Mouse (Mus musculus) G1E-ER4 (cell line): ENCODE results near the gene Rinl. TPM values are rescaled to one million over a fixed set of nuclear protein-coding genes. Genes with fewer than 3 reads are reported as not detected.

Source experiments
- GATA1 ChIP-seq: IDR thresholded peaks from one replicate; pipeline ENCODE4 v1.8.0; 2012; ENCODE audit warnings: low read length, inconsistent platforms
- polyA plus RNA-seq: library from polyadenylated mRNA; stranded (reverse); fragments of >175 nt; gene quantifications from 2 replicates; pipeline ENCODE4 v1.2.3, GENCODE M21; 2012

Rinl gene
- polyA plus RNA-seq, 1 experiment = 0.52 TPM

DNA sequence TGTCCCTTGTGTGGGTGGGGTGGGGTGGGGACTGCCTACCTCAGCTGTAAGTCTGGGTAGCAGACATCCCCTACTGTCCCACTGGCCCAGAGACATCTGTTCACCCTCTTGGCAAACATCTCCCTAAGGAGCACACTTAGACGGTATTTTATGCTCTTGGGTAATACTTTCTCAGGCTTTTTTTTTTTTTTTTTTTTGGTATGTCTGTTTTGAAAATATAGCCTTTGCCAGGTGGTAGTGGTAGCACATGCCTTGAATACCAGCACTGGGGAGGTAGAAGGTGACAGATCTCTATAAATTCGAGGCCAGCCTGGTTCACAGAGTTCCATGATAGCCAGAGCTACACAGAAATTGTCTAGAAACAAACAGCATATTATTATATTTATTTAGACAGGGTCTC is 35.2 kb downstream of the Rinl start:
- TF ChIP-seq GATA1 = no peak

- no peak for TF ChIP-seq GATA1
Measured at GRCm38 (mm10) chr7:28824941-28825685, 36.3 kb downstream of the Rinl start, which contains the start of gene Ech1. TSS of gene Ech1 (plus strand) at chr7:28825217.

DNA sequence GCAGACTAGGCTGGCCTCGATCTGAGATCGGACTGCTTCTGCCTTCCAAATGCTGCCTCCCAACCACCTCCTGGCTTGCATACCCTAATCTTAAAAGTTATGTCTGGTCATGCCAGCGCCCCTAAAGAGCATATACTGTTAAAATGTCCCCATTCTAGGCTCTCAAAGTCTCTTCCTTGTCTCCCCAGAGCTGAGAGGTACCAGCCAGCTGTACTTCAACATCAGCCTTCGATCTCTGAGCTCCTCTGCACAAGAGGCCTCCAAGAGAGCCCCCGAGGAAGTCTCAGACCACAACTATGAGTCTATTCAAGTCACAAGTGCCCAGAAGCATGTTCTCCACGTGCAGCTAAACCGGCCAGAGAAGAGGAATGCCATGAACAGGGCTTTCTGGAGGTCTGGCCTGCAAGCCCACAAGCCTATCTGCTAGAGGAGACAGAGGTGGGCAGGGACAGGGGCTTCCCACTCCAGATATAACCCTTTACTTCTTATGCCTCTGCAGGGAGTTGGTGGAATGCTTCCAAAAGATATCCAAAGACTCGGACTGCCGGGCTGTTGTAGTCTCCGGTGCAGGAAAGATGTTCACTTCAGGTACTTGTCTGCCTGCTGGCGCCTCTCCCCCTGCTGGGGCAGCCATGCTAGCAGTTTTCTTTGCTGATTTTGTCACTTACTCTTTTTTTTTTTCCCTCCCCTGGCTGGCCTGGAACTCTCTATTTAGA is 37.1 kb downstream of the Rinl start:
- no peak for TF ChIP-seq GATA1

DNA sequence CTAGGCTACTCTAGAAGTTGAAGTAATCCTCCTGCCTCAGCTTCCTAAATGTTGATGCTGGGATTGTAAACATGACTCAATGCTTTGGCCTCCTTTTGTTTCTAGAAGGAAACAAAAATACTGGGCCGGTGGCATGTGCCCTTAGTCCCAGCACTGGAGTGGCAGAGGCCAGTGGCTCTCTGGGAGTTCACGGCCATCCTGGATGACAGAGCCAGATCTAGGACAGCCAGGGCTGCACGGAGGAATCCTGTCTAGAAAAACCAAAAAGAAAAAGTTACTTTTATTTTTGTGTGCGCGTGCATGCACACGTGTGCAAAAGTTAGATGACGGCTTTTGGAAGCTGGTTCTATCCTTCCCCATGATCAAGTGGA is 37.6 kb downstream of the Rinl start:
- TF ChIP-seq GATA1 = no peak

GRCm38 (mm10) chr7:28827338-28827737 is 38.6 kb downstream of the Rinl start:
- TF ChIP-seq GATA1 = no peak

DNA sequence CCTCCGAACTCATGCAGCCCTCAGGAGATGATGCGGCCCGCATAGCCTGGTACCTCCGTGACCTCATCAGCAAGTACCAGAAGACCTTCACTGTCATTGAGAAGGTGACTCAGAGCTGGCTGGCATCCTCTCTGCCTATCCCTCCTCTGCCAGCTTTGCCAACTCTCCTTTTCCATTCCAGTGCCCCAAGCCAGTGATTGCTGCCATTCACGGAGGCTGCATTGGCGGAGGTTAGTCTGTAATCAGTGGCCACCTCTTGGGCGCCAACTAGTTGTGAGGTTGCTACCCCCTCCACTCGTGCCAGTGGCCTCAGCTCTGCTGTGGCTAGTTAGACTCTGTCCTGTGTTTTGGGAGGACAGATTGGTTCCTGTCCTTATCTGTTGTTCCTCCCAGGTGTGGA is 41.1 kb downstream of the Rinl start:
- TF ChIP-seq GATA1 = no peak

- TF ChIP-seq GATA1 = no peak
Measured at GRCm38 (mm10) chr7:28830981-28831380, 42.2 kb downstream of the Rinl start.

- no peak for TF ChIP-seq GATA1
Measured at GRCm38 (mm10) chr7:28831411-28832125, 42.8 kb downstream of the Rinl start.

GRCm38 (mm10) chr7:28832137-28832536 is 43.4 kb downstream of the Rinl start:
- TF ChIP-seq GATA1 = no peak

- TF ChIP-seq GATA1 = no peak
Measured at GRCm38 (mm10) chr7:28833723-28834347, 45.1 kb downstream of the Rinl start, which contains the start of gene Lgals4. TSS of gene Lgals4 (plus strand) at chr7:28833854.

DNA sequence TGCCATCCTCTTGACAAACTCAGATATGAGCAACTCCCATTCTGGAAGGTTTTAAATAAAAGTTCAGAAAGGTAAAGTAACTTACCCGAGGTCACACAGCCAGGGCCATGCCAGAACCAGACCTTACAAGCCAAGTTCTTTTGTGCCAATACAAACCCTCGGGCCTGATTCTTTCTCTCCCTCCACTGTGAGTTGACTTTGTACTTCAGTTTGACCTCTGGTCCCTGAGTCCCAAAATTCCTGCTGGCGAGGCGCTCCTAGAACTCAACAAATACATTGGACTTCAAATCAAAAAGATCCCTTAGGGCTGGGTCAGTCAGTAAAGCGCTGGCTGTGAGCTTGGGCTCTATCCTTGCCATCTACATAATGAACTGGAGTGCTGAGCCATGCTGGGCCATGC is 48.2 kb downstream of the Rinl start:
- no peak for TF ChIP-seq GATA1

DNA sequence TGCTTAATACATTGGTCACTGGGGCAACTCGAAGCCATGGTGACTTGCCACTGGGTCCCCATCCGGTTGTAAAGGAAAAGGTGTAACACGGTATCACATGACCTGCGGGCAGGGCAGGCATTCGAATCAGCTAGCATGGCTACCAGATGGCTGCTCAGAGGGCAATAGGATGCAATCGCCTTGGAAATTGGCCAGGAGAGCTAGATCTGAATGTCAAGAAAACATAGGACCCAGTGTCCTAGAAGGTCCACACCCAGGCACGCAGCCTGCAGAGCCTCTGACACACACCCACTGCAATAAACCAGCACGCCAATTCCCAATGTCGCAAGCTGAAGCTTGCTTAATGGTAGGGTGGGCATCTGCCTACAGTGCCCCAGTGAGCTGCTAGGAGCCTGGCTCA is 49.6 kb downstream of the Rinl start:
- TF ChIP-seq GATA1 = no peak

DNA sequence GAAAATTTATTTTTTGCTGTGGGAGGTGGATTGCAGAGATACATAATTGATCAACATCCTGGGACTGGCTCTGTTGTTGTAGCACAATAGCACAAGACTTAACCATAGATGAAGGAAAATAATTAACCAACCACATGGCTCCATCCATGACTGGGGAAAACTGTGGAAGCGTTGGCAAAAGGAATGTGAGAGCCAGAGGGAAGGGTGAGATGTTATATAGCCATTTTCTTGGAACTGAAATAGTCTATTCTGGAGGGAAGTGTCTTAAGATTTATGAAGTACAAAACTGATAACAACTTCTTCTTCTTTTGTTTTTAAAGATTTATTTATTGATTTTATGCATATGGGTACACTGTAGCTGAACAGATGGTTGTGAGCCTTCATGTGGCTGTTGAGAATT is 58.5 kb downstream of the Rinl start:
- no peak for TF ChIP-seq GATA1

Other genes starting within 250 kb of the Rinl start
- not detected in 2 replicates for gene Sycn, start 248.1 kb upstream of the Rinl start, polyA plus RNA-seq
- not detected in 2 replicates for gene Nccrp1, start 241.7 kb upstream of the Rinl start, polyA plus RNA-seq
- gene Samd4b, start 190.8 kb upstream of the Rinl start, polyA plus RNA-seq = 95.5 and 118 TPM in 2 replicates
- gene Pak4, start 190.8 kb upstream of the Rinl start, polyA plus RNA-seq = 108 and 142 TPM in 2 replicates
- gene Acp7, start 157.6 kb upstream of the Rinl start, polyA plus RNA-seq = not detected in 2 replicates
- not detected in 2 replicates for gene Fbxo27, start 96.1 kb upstream of the Rinl start, polyA plus RNA-seq
- not detected in 2 replicates for gene Fbxo17, start 72.2 kb upstream of the Rinl start, polyA plus RNA-seq
- 367 and 514 TPM in 2 replicates for gene Mrps12, start 47.1 kb upstream of the Rinl start, polyA plus RNA-seq
- 72.4 and 89.6 TPM in 2 replicates for gene Sars2, start 47.0 kb upstream of the Rinl start, polyA plus RNA-seq
- gene Ccer2, start 32.8 kb upstream of the Rinl start, polyA plus RNA-seq = 0.10 TPM in 1 of 2 replicates, not detected in the other
- gene Sirt2, start 22.2 kb upstream of the Rinl start, polyA plus RNA-seq = 154 and 161 TPM in 2 replicates
- 200 and 233 TPM in 2 replicates for gene Nfkbib, start 21.5 kb upstream of the Rinl start, polyA plus RNA-seq
- gene Hnrnpl, start 19.6 kb downstream of the Rinl start, polyA plus RNA-seq = 691 and 837 TPM in 2 replicates
- 13.8 and 59.9 TPM in 2 replicates for gene Ech1, start 36.2 kb downstream of the Rinl start, polyA plus RNA-seq
- gene Lgals4, start 44.9 kb downstream of the Rinl start, polyA plus RNA-seq = 0.26 and 0.70 TPM in 2 replicates
- gene Lgals7, start 74.9 kb downstream of the Rinl start, polyA plus RNA-seq = 2.2 and 2.5 TPM in 2 replicates
- gene Capn12, start 92.5 kb downstream of the Rinl start, polyA plus RNA-seq = 0.03 and 0.04 TPM in 2 replicates
- 421 and 451 TPM in 2 replicates for gene Actn4, start 173.4 kb downstream of the Rinl start, polyA plus RNA-seq
- gene Eif3k, start 192.9 kb downstream of the Rinl start, polyA plus RNA-seq = 100 and 388 TPM in 2 replicates
- gene Map4k1, start 193.1 kb downstream of the Rinl start, polyA plus RNA-seq = 90.7 and 110 TPM in 2 replicates